Mouse (Mus musculus): ENCODE data around the gene Wfdc15b.

GRCm38 (mm10) chr2:164174649-164175395 is 46.6 kb downstream of the Wfdc15b start:
- TF ChIP-seq CTCF (IDR thresholded peaks at IDR 0.05; ENCODE audit: borderline replicate concordance, insufficient read depth, low read length): no peak
- TF ChIP-seq POLR2A (IDR thresholded peaks at IDR 0.05; ENCODE audit: low read depth, low read length): no peak
